Mouse (Mus musculus) embryonic fibroblast, embryonic 13.5 days (primary cell): Measurements from ENCODE around the gene Myo1b.

Experiments
- CTCF ChIP-seq: IDR thresholded peaks from 2 replicates; pipeline ENCODE4 v1.5.1; 2011; ENCODE audit warnings: mild to moderate bottlenecking, control low read depth, low read length, moderate library complexity, borderline replicate concordance; ENCODE audit not compliant: insufficient read depth
- POLR2A ChIP-seq: IDR thresholded peaks from 2 replicates; pipeline ENCODE4 v1.6.1; 2011; ENCODE audit warnings: low read depth, mild to moderate bottlenecking, control low read depth, low read length, moderate library complexity

DNA sequence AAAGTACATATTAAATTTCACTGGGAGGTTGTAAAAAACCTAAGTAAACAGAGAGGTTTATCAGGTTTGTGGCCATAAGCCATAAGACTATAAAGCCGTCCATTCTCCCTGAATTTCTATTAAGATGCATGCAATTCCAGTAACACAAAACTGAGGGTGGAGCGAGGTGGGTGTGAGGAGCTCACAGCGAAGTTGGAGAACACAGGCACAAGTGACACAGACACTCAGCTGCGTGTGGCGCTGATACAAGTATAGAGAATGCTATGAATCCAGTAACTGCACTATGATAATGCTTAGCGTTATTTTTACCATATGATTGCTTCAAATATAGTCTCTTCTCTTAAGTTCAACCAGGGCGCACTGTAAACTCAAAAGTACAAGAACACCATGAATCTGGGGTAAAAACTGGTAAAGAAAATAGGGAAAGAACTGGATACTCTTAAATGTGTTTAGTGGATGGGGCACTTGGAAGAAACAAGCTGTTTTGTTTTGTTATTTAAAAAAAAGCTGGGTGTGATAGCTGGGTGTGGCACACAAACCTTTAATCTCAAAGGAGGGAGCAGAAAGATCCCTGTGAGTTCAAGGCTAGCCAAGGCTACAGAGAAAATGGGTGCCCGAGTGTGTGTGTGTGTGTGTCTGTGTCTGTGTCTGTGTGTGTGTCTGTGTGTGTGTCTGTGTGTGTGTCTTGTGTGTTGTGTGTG lies 9.5 kb downstream of the Myo1b start:
- TF ChIP-seq CTCF (no peak), POLR2A (no peak)
